Mouse (Mus musculus) lung, postnatal 0 days (tissue): ENCODE results near the gene Gm36028. TPM values are rescaled to one million over a fixed set of nuclear protein-coding genes. Genes with fewer than 3 reads are reported as not detected.

Experiments
- ATAC-seq: fragments of 200-750 bp; cut with Nextera tagmentation; 2 replicates; pipeline ENCODE4 v1.8.0; 2017; ENCODE audit warnings: moderate library complexity
- DNase-seq: peaks from one replicate; pipeline ENCODE4 v3.0.0-alpha.2; 2016; ENCODE audit warnings: low spot score
- H3K27ac ChIP-seq: fragments of 300-500 bp; sonication (generic); 2 replicates; pipeline ENCODE4 v1.5.1; 2014; ENCODE audit warnings: antibody characterized with exemption, mild to moderate bottlenecking, low read length, mixed read lengths
- H3K27me3 ChIP-seq: fragments of 300-500 bp; sonication (generic); replicated peaks from 2 replicates; pipeline ENCODE4 v1.6.1; 2014; ENCODE audit warnings: low read length, mixed read lengths; ENCODE audit not compliant: insufficient read depth
- H3K36me3 ChIP-seq: fragments of 300-500 bp; sonication (generic); 2 replicates; pipeline ENCODE4 v1.6.1; 2014; ENCODE audit warnings: low read length, mixed read lengths; ENCODE audit not compliant: insufficient read depth
- H3K4me1 ChIP-seq: fragments of 300-500 bp; sonication (generic); 2 replicates; pipeline ENCODE4 v1.6.1; 2014; ENCODE audit warnings: antibody characterized with exemption, low read depth, low read length, mixed read lengths; ENCODE audit not compliant: insufficient read depth
- H3K4me2 ChIP-seq: fragments of 300-500 bp; sonication (generic); replicated peaks from 2 replicates; pipeline ENCODE4 v1.6.1; 2014; ENCODE audit warnings: low read depth, mild to moderate bottlenecking, low read length, moderate library complexity, mixed read lengths
- H3K4me3 ChIP-seq: fragments of 300-500 bp; sonication (generic); 2 replicates; pipeline ENCODE4 v1.5.1; 2014; ENCODE audit warnings: low read depth, low read length
- H3K9ac ChIP-seq: fragments of 300-500 bp; sonication (generic); replicated peaks from 2 replicates; pipeline ENCODE4 v1.6.1; 2014; ENCODE audit warnings: low read depth, mild to moderate bottlenecking
- H3K9me3 ChIP-seq: fragments of 300-500 bp; sonication (generic); 2 replicates; pipeline ENCODE4 v1.6.1; 2016; ENCODE audit warnings: low read length, mixed read lengths
- CTCF ChIP-seq: IDR thresholded peaks from 2 replicates; pipeline ENCODE4 v1.5.1; 2016; ENCODE audit warnings: antibody characterized with exemption, mild to moderate bottlenecking
- EP300 ChIP-seq: IDR thresholded peaks from 2 replicates; pipeline ENCODE4 v1.6.1; 2016; ENCODE audit warnings: antibody characterized with exemption, mild to moderate bottlenecking, control low read depth
- WGBS: fragments of 180-500 bp; shearing (Covaris S2); extraction: QIAGEN DNeasy Blood & Tissue Kit; methylation state at CpG from one replicate; pipeline ENCODE4 v1.1.7; 2014; 5-methylcytosine and 5-hydroxymethylcytosine counted together
- polyA plus RNA-seq: library from polyadenylated mRNA; unstranded; fragments of >200 nt; fragmentation: Nextera tagmentation; extraction: Ambion mirVana; gene quantifications from 2 replicates; pipeline ENCODE4 v1.2.1, GENCODE M21; 2015

The Gm36028 gene
- polyA plus RNA-seq, 1 experiment from 2014 or later: 0.73 TPM

- ATAC-seq (no peak), DNase-seq (no peak)
- no peaks in the 10 kb centered on the region for H3K4me1 ChIP-seq
- no peak overlapping the region for H3K27ac ChIP-seq
- H3K4me2 ChIP-seq: no peak overlapping the region
- no peaks in the 10 kb centered on the region for H3K27me3 ChIP-seq
- 76% methylated on average over 2 of the region's 2 CpGs for WGBS
- no peak overlapping the region for H3K9ac ChIP-seq
- no peak overlapping the region for H3K4me3 ChIP-seq
- H3K36me3 ChIP-seq: no peaks in the 10 kb centered on the region
- H3K9me3 ChIP-seq: no peaks in the 10 kb centered on the region
- no peak for TF ChIP-seq EP300
- no peak for TF ChIP-seq CTCF
Measured at GRCm38 (mm10) chr16:37892667-37893066, 31.7 kb upstream of the Gm36028 start.

DNA sequence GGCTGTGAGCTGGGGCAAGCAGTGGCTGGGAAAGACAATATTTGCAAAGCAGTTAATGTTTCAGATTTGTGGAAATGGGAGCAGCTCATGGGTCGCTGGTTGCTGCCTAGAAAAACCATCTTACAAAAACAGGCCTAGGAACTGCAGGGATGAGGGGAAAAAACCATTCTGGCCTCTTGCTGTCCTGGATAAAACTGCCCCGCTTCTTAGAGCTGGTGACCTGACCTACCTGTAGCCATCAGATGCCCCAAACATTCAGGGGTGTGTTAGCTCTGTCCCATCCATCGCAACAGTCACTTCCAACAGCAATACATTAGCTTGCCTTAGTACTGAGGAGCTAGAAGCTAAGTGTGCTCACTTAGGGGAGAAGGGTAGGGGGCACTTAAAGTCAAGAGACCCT is 28.0 kb upstream of the Gm36028 start:
- ATAC-seq (no peak), DNase-seq (no peak)
- Histone ChIP-seq H3K27ac (no peak overlapping the region), H3K4me1 (no peaks in the 10 kb centered on the region), H3K9ac (no peak overlapping the region), H3K36me3 (no peaks in the 10 kb centered on the region), H3K9me3 (no peaks in the 10 kb centered on the region), H3K4me2 (no peak overlapping the region), H3K27me3 (no peaks in the 10 kb centered on the region), H3K4me3 (no peak overlapping the region)
- WGBS: 87% methylated on average over 3 of the region's 3 CpGs
- no peak for TF ChIP-seq CTCF
- TF ChIP-seq EP300: no peak

DNA sequence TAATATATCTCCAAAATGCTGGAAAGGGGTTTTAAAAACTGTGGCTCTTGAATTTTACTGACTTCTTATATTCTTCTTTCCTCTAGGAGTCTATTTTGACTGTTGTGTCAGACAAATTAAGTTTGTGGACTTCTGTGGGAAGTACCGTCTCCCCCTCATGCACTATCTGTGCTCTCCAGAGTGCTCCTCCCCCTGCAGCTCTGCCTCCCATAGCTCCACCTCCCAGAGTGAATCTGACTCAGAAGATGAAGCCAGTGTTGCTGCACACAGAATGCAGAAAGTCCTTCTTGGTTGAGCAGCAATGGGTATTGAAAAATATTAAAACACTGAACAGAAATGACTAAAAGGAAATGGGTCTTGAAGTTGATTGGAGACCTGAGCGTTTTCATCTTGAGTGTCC is 20.2 kb upstream of the Gm36028 start:
- H3K27ac ChIP-seq: no peak overlapping the region
- no peak overlapping the region for H3K9ac ChIP-seq
- no peak overlapping the region for H3K4me3 ChIP-seq
- H3K9me3 ChIP-seq: no peaks in the 10 kb centered on the region
- peaks cover 16% of the 10 kb centered on the region; the same call in 1 of the 2 replicates for H3K36me3 ChIP-seq
- ATAC-seq (no peak), DNase-seq (no peak)
- H3K27me3 ChIP-seq: no peaks in the 10 kb centered on the region
- TF ChIP-seq CTCF: no peak
- H3K4me1 ChIP-seq: no peaks in the 10 kb centered on the region
- 62% methylated on average over 2 of the region's 2 CpGs for whole genome bisulfite sequencing
- H3K4me2 ChIP-seq: no peak overlapping the region

- H3K4me3 ChIP-seq: no peak overlapping the region
- H3K9ac ChIP-seq: no peak overlapping the region
- H3K9me3 ChIP-seq: no peaks in the 10 kb centered on the region
- H3K36me3 ChIP-seq: peaks cover 16% of the 10 kb centered on the region; the same call in 1 of the 2 replicates
- no peaks in the 10 kb centered on the region for H3K27me3 ChIP-seq
- ATAC-seq: no peak
- TF ChIP-seq EP300 (no peak), CTCF (no peak)
- DNase-seq: no peak
- no peak overlapping the region for H3K4me2 ChIP-seq
- whole genome bisulfite sequencing: 94% methylated on average over 4 of the region's 4 CpGs
- no peak overlapping the region for H3K27ac ChIP-seq
- peaks cover 3% of the 10 kb centered on the region; the same call in 1 of the 2 replicates for H3K4me1 ChIP-seq
Measured at GRCm38 (mm10) chr16:37879750-37880419, 18.9 kb upstream of the Gm36028 start.

- 85% methylated on average over 7 of the region's 7 CpGs for WGBS
- no peak for DNase-seq
- Histone ChIP-seq H3K9me3 (no peaks in the 10 kb centered on the region), H3K27ac (no peak overlapping the region), H3K4me3 (no peak overlapping the region), H3K4me1 (peaks cover 5% of the 10 kb centered on the region; the same call in 1 of the 2 replicates), H3K4me2 (no peak overlapping the region), H3K9ac (no peak overlapping the region), H3K36me3 (peaks cover 16% of the 10 kb centered on the region; the same call in 1 of the 2 replicates), H3K27me3 (no peaks in the 10 kb centered on the region)
- TF ChIP-seq EP300 (no peak), CTCF (no peak)
- ATAC-seq: no peak
Measured at GRCm38 (mm10) chr16:37878951-37879505, 18.1 kb upstream of the Gm36028 start.

DNA sequence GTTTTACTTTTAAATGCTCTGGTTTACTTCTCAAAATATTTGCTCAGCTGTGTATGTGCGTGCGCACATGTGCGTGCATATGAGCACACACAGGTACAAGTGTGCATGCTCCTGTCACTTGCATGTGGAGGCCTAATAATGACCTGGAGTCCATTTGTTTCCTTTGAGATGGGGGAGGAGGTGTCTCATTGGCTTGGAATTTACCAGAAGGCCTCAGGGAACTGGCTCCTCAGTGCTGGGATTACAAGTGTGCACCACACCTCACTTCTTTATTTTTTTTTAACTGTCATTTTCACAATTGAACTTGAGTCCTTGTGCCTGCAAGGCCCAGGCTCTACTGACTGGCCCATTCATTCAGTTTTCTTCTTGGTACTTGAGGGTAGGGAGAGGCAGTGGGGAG is 16.5 kb upstream of the Gm36028 start:
- Histone ChIP-seq H3K9ac (no peak overlapping the region), H3K4me2 (no peak overlapping the region), H3K9me3 (no peaks in the 10 kb centered on the region), H3K36me3 (peaks cover 8% of the 10 kb centered on the region; the same call in 1 of the 2 replicates), H3K4me1 (peaks cover 5% of the 10 kb centered on the region; the same call in 1 of the 2 replicates), H3K27me3 (no peaks in the 10 kb centered on the region), H3K4me3 (no peak overlapping the region), H3K27ac (no peak overlapping the region)
- ATAC-seq (no peak), DNase-seq (no peak)
- WGBS: 97% methylated on average over 3 of the region's 3 CpGs
- no peak for TF ChIP-seq CTCF
- no peak for TF ChIP-seq EP300
